Mouse (Mus musculus) liver, adult 2 months (tissue): ENCODE data around the gene Dgat2.

Source experiments
- CTCF ChIP-seq: fragments of 200-500 bp; IDR thresholded peaks from 2 replicates; pipeline ENCODE4 v1.5.1; 2011; ENCODE audit warnings: low read depth, low read length, control low read depth
- POLR2A ChIP-seq: fragments of 200-500 bp; IDR thresholded peaks from 2 replicates; pipeline ENCODE4 v1.6.1; 2011; ENCODE audit warnings: low read length, control low read depth; ENCODE audit not compliant: insufficient read depth; ENCODE audit errors: extremely low read depth

- no peak for TF ChIP-seq CTCF
- TF ChIP-seq POLR2A = no peak
Observed at GRCm38 (mm10) chr7:99198811-99199210, 16.3 kb upstream of the Dgat2 start.
